Mouse (Mus musculus) forebrain, embryonic 15.5 days (tissue): Measurements from ENCODE around the gene Vwa8. TPM values are rescaled to one million over a fixed set of nuclear protein-coding genes. Genes with fewer than 3 reads are reported as not detected.

Experiments
- ATAC-seq: fragments of 200-750 bp; cut with Nextera tagmentation; replicated peaks from 2 replicates; pipeline ENCODE4 v1.8.0; 2017; ENCODE audit warnings: mild to moderate bottlenecking, moderate TSS enrichment, moderate library complexity
- H3K27ac ChIP-seq: fragments of 300-500 bp; sonication (generic); replicated peaks from 2 replicates; pipeline ENCODE4 v1.5.1; 2015; ENCODE audit warnings: mild to moderate bottlenecking, inconsistent platforms
- H3K27me3 ChIP-seq: fragments of 300-500 bp; sonication (generic); 2 replicates; pipeline ENCODE4 v1.6.1; 2015; ENCODE audit warnings: inconsistent platforms
- H3K36me3 ChIP-seq: fragments of 300-500 bp; sonication (generic); 2 replicates; pipeline ENCODE4 v1.6.1; 2015; ENCODE audit warnings: mild to moderate bottlenecking, inconsistent platforms
- H3K4me1 ChIP-seq: fragments of 300-500 bp; sonication (generic); 2 replicates; pipeline ENCODE4 v1.6.1; 2015; ENCODE audit warnings: inconsistent platforms
- H3K4me2 ChIP-seq: fragments of 300-500 bp; sonication (generic); replicated peaks from 2 replicates; pipeline ENCODE4 v1.6.1; 2015; ENCODE audit warnings: mild to moderate bottlenecking, inconsistent platforms
- H3K4me3 ChIP-seq: fragments of 300-500 bp; sonication (generic); 2 replicates; pipeline ENCODE4 v1.5.1; 2015; ENCODE audit warnings: mild to moderate bottlenecking, inconsistent platforms
- H3K9ac ChIP-seq: fragments of 300-500 bp; sonication (generic); replicated peaks from 2 replicates; pipeline ENCODE4 v1.6.1; 2015; ENCODE audit warnings: mild to moderate bottlenecking, inconsistent platforms
- H3K9me3 ChIP-seq: fragments of 300-500 bp; sonication (generic); 2 replicates; pipeline ENCODE4 v1.6.1; 2016; ENCODE audit warnings: inconsistent platforms
- WGBS: fragments of 180-500 bp; shearing (Covaris S2); methylation state at CpG from one replicate; pipeline ENCODE4 v1.1.7; 2015; ENCODE audit warnings: mixed read lengths; 5-methylcytosine and 5-hydroxymethylcytosine counted together
- polyA plus RNA-seq: library from polyadenylated mRNA; unstranded; fragments of >200 nt; fragmentation: Nextera tagmentation; extraction: Ambion mirVana; gene quantifications from 2 replicates; pipeline ENCODE4 v1.2.1, GENCODE M21; 2015

Gene Vwa8
- 5.1 and 5.9 TPM in 2 replicates for polyA plus RNA-seq

DNA sequence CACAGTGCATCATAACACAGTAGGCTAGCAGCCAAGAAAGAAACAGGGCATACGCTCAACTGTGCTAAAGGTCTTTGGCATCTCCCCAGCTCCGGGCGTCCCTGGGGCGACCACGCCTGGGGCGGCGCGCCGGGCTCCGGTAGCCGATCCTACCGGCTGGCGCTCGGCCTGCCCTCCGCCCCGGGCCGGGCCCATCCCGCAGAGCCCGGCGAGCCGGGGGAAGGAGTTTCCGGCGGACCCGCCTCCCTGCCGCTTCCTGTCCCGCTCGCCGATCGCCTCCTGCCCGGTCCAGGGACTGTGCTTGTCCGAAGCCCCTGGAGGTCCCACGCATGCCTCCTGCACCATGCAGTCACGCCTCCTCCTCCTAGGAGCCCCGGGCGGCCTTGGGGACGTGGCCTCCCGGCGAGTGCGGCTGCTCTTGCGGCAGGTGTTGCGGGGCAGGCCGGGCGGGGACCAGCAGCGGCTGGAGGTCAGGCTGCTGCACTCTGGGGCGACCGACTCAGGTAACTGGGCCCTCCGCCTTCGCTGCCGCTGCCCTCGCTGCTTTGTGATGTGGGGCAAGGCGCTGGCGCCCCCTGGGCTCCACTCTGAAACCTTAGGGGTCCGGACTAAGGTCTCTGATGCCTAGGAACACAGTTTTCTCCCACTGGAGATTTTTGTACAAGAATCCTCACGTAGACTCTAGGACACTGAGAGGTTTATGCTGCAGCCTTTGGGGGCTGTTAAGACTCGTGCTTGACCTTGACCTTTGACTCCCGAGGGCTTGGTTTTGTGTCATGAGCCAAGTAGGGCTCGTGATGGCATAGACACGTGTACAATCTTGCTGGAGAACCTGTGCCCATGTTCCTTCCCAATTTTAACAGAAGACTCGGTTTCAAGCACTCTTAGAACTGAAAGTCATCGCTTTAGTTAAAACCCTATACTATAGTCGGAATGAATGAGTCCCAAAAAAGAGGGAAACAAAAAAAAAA lies at the start of gene Vwa8:
TSS of gene Vwa8 (plus strand) at position 112 of the 971 bp plus-strand sequence.
- peak within 1 kb of the TSS; percentile 75 for H3K4me2 ChIP-seq
- 2% methylated on average over 61 of the region's 61 CpGs for WGBS
- peak within 1 kb of the TSS; percentile 76 for H3K4me3 ChIP-seq
- H3K9me3 ChIP-seq = no peaks in the 10 kb centered on the region
- no peaks in the 10 kb centered on the region for H3K27me3 ChIP-seq
- H3K9ac ChIP-seq = peak within 1 kb of the TSS; percentile 80
- H3K27ac ChIP-seq = peak within 1 kb of the TSS; percentile 67
- H3K4me1 ChIP-seq = peaks cover 10% of the 10 kb centered on the region
- no peaks in the 10 kb centered on the region for H3K36me3 ChIP-seq
- peak; percentile 94 for ATAC-seq

- WGBS = 92% methylated on average over 2 of the region's 2 CpGs
- Histone ChIP-seq H3K9me3 (no peaks in the 10 kb centered on the region), H3K36me3 (no peaks in the 10 kb centered on the region), H3K4me2 (no peak overlapping the region), H3K27me3 (no peaks in the 10 kb centered on the region), H3K9ac (no peak overlapping the region), H3K4me3 (no peak overlapping the region), H3K4me1 (peaks cover 7% of the 10 kb centered on the region; the same call in 1 of the 2 replicates), H3K27ac (no peak overlapping the region)
- no peak for ATAC-seq
These were observed 46.5 kb upstream of the Vwa8 start for GRCm38 (mm10) chr14:78802378-78802777.

GRCm38 (mm10) chr14:78803924-78804323 lies 44.9 kb upstream of the Vwa8 start:
- Histone ChIP-seq H3K9ac (no peak overlapping the region), H3K9me3 (no peaks in the 10 kb centered on the region), H3K4me2 (no peak overlapping the region), H3K4me3 (no peak overlapping the region), H3K27me3 (no peaks in the 10 kb centered on the region), H3K4me1 (peaks cover 3% of the 10 kb centered on the region; the same call in 1 of the 2 replicates), H3K27ac (no peak overlapping the region), H3K36me3 (no peaks in the 10 kb centered on the region)
- 85% methylated on average over 6 of the region's 6 CpGs for WGBS
- ATAC-seq = no peak

- WGBS = 98% methylated on average over 2 of the region's 2 CpGs
- no peak for ATAC-seq
- Histone ChIP-seq H3K27ac (no peak overlapping the region), H3K9me3 (no peaks in the 10 kb centered on the region), H3K4me3 (no peak overlapping the region), H3K9ac (no peak overlapping the region), H3K4me2 (no peak overlapping the region), H3K27me3 (no peaks in the 10 kb centered on the region), H3K4me1 (no peaks in the 10 kb centered on the region), H3K36me3 (no peaks in the 10 kb centered on the region)
These were observed 36.0 kb upstream of the Vwa8 start for GRCm38 (mm10) chr14:78812896-78813295.

GRCm38 (mm10) chr14:78816411-78816810 lies 32.4 kb upstream of the Vwa8 start:
- Histone ChIP-seq H3K4me2 (no peak overlapping the region), H3K4me3 (no peak overlapping the region), H3K27me3 (no peaks in the 10 kb centered on the region), H3K4me1 (no peaks in the 10 kb centered on the region), H3K27ac (no peak overlapping the region), H3K36me3 (no peaks in the 10 kb centered on the region), H3K9me3 (no peaks in the 10 kb centered on the region), H3K9ac (no peak overlapping the region)
- no peak for ATAC-seq
- 24% methylated on average over 2 of the region's 3 CpGs for WGBS

DNA sequence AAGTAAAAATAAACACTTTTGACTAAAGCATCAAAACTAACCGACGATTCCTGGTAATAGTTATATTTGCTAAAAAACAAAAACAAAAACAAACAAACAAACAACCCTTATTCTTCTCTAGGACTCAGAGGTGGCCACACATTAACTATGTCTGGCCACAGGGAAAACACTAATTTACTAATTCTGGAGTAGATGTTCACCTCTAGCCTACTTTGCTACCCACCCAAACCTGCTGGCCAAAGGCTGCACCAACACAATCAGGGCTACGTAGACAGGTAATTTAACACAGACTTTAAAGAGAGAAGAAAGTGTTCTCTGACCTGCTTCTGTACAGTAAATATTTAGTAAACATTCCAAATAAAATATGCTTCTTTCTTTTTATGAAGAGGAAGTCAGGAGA lies 31.2 kb upstream of the Vwa8 start:
- H3K27ac ChIP-seq = no peak overlapping the region
- ATAC-seq = no peak
- H3K4me2 ChIP-seq = no peak overlapping the region
- H3K36me3 ChIP-seq = no peaks in the 10 kb centered on the region
- H3K4me3 ChIP-seq = no peak overlapping the region
- WGBS = 96% methylated on average over 3 of the region's 3 CpGs
- H3K4me1 ChIP-seq = no peaks in the 10 kb centered on the region
- H3K9me3 ChIP-seq = no peaks in the 10 kb centered on the region
- H3K9ac ChIP-seq = no peak overlapping the region
- no peaks in the 10 kb centered on the region for H3K27me3 ChIP-seq

DNA sequence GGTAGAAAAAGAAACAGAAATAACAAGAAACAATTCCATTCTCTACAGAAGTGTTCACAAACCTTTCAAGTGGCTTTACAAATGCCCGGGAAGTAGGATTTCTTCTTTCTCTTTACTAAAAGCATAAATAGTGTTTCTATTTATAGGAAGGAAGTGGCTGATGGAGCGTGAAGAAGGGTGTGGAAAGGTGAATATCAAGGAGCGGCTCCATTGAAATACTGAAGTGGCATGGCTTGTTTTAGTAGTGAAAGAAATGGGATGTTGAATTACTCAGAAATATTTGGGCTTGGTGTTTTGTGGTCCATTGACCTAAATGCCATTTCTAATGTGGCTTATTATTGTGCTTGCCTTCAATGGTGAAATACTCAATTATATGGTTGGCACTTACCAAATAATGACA lies 30.4 kb upstream of the Vwa8 start:
- Histone ChIP-seq H3K4me3 (no peak overlapping the region), H3K4me1 (no peaks in the 10 kb centered on the region), H3K9ac (no peak overlapping the region), H3K36me3 (no peaks in the 10 kb centered on the region), H3K4me2 (no peak overlapping the region), H3K27ac (no peak overlapping the region), H3K9me3 (no peaks in the 10 kb centered on the region), H3K27me3 (no peaks in the 10 kb centered on the region)
- 68% methylated on average over 3 of the region's 3 CpGs for WGBS
- no peak for ATAC-seq

DNA sequence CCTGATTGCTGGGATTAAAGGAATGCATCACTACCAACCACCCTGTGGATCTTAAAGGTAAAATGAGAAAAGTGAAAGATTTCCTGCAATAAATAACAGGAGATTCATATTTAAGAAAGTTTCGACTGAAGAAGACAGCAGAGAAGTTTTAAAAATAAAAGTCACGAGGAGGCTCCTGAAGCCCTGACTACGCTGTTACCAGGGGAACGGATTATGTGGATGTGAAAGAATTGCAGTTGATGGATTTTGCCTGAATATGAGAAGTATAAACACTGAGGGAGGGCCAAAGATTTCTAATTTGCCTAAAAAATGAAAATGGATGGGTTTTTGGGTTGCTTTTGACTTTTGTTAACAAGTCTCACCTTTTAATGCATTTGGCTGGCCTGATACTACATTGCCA lies 24.8 kb upstream of the Vwa8 start:
- Histone ChIP-seq H3K36me3 (no peaks in the 10 kb centered on the region), H3K27ac (no peak overlapping the region), H3K4me2 (no peak overlapping the region), H3K4me3 (no peak overlapping the region), H3K27me3 (no peaks in the 10 kb centered on the region), H3K9me3 (no peaks in the 10 kb centered on the region), H3K4me1 (no peaks in the 10 kb centered on the region), H3K9ac (no peak overlapping the region)
- WGBS = 85% methylated on average over 4 of the region's 4 CpGs
- ATAC-seq = no peak

GRCm38 (mm10) chr14:78824507-78824906 lies 24.3 kb upstream of the Vwa8 start:
- no peaks in the 10 kb centered on the region for H3K36me3 ChIP-seq
- no peak overlapping the region for H3K9ac ChIP-seq
- no peak overlapping the region for H3K27ac ChIP-seq
- H3K27me3 ChIP-seq = no peaks in the 10 kb centered on the region
- H3K9me3 ChIP-seq = no peaks in the 10 kb centered on the region
- no peak for ATAC-seq
- H3K4me1 ChIP-seq = no peaks in the 10 kb centered on the region
- H3K4me2 ChIP-seq = no peak overlapping the region
- no peak overlapping the region for H3K4me3 ChIP-seq
- 56% methylated on average over 4 of the region's 4 CpGs for WGBS

- Histone ChIP-seq H3K4me3 (no peak overlapping the region), H3K9me3 (no peaks in the 10 kb centered on the region), H3K9ac (no peak overlapping the region), H3K4me1 (no peaks in the 10 kb centered on the region), H3K36me3 (no peaks in the 10 kb centered on the region), H3K27ac (no peak overlapping the region), H3K27me3 (no peaks in the 10 kb centered on the region), H3K4me2 (no peak overlapping the region)
- ATAC-seq = no peak
- 65% methylated on average over 4 of the region's 4 CpGs for WGBS
These were observed 17.7 kb upstream of the Vwa8 start for GRCm38 (mm10) chr14:78831158-78831557.

GRCm38 (mm10) chr14:78847948-78848347 lies 904 bp upstream of the Vwa8 start:
- Histone ChIP-seq H3K9me3 (no peaks in the 10 kb centered on the region), H3K4me2 (no peak overlapping the region), H3K9ac (no peak overlapping the region), H3K4me3 (no peak overlapping the region), H3K4me1 (peaks cover 10% of the 10 kb centered on the region), H3K27me3 (no peaks in the 10 kb centered on the region), H3K36me3 (no peaks in the 10 kb centered on the region), H3K27ac (no peak overlapping the region)
- ATAC-seq = no peak
- 88% methylated on average over 1 of the region's 1 CpGs for WGBS

- H3K27ac ChIP-seq = peak overlapping the region; percentile 67
- WGBS = 4% methylated on average over 3 of the region's 3 CpGs
- H3K9ac ChIP-seq = peak overlapping the region; percentile 80
- H3K4me2 ChIP-seq = peak overlapping the region; percentile 75
- H3K4me1 ChIP-seq = peaks cover 10% of the 10 kb centered on the region
- H3K36me3 ChIP-seq = no peaks in the 10 kb centered on the region
- no peaks in the 10 kb centered on the region for H3K27me3 ChIP-seq
- H3K4me3 ChIP-seq = peak overlapping the region; percentile 76
- ATAC-seq = 0 out of 2 replicates have a peak, but pooled peaks have one; percentile 21
- no peaks in the 10 kb centered on the region for H3K9me3 ChIP-seq
These were observed 375 bp upstream of the Vwa8 start for GRCm38 (mm10) chr14:78848477-78848876.
